Comparison of ENCODE assay signal across 8 mouse cellular contexts in genomic region chr9:23083562-23083961, GRCm38 (mm10).
DNase-seq lines count a peak whose midpoint lies in the region; ATAC-seq lines count a peak whose summit lies in the region.

No protein-coding gene starts in this region.

- H3K9ac ChIP-seq in hindbrain, embryonic 15.5 days = 0 out of 2 replicates have a peak overlapping the region, but pooled peaks have one; percentile 13

- peak overlapping the region; percentile 68 for H3K27ac ChIP-seq in hindbrain, embryonic 15.5 days (replicated peaks)

- intact Hi-C loops in gastrocnemius, postnatal 14 days (cut with DNase I; ENCODE audit: low total_unique reads) = no loop called here

- H3K27me3 ChIP-seq in hindbrain, embryonic 15.5 days = no peaks in the 10 kb centered on the region

- no peaks in the 10 kb centered on the region for H3K9me3 ChIP-seq in hindbrain, embryonic 15.5 days

- H3K4me1 ChIP-seq in hindbrain, embryonic 15.5 days (replicated peaks) = peaks cover 11% of the 10 kb centered on the region

- WGBS in hindbrain, embryonic 15.5 days = 6% methylated on average over 17 of the region's 17 CpGs

- no peaks in the 10 kb centered on the region for H3K36me3 ChIP-seq in hindbrain, embryonic 15.5 days

- peak; percentile 78 for DNase-seq in ZHBTc4 (ENCODE audit: low read depth, low spot score)
- DNase-seq in cerebellum, postnatal 36 days = peak; percentile 53 to 61
- DNase-seq in gastrocnemius, postnatal 14 days = peak; percentile 83
- peak; percentile 35 to 49 for DNase-seq in layer of hippocampus, postnatal 36 days
- DNase-seq in right cerebral cortex, postnatal 25 days = peak; percentile 31
- no peak for DNase-seq in c-Kit-positive CD71-positive TER-119-positive erythroid progenitor cells, embryonic 14.5 days (ENCODE audit: low spot score)

- H3K4me3 ChIP-seq in hindbrain, embryonic 15.5 days = no peak overlapping the region

- H3K4me2 ChIP-seq in hindbrain, embryonic 15.5 days = peak overlapping the region; percentile 44

- ATAC-seq in hindbrain, embryonic 15.5 days (ENCODE audit: low FRiP score, low read depth) = peak; percentile 90
- ATAC-seq in megakaryocyte progenitor cell, adult 5-6 weeks (replicated peaks; ENCODE audit: poor library complexity) = peak; percentile 42; the same call in 1 of the 2 replicates
